Comparison of ENCODE assay signal across 20 mouse cellular contexts in genomic region chr7:113017092-113017755, GRCm38 (mm10).
DNase-seq lines count a peak whose midpoint lies in the region; ATAC-seq lines count a peak whose summit lies in the region.
"Had no signal": no experiment of that assay in that cellular context is flagged by ENCODE, and none has a peak within 500 bp of the region (broad histone marks: within the 10 kb centered on the region; RNA-seq: fewer than 3 reads in every experiment).

No protein-coding gene starts in this region.

- peak; percentile 18 to 32 for DNase-seq in heart, adult 18-20 months
- DNase-seq in kidney, postnatal 14 days: peak; percentile 21
- DNase-seq in R1 (ENCODE audit: low read depth, low spot score): peak; percentile 85
- no peak for DNase-seq in limb, embryonic 10.5 days (ENCODE audit: low spot score)
- DNase-seq in spleen, postnatal 36 days (ENCODE audit: low spot score in 2 of 2): no peak
- no peak for DNase-seq in gastrocnemius, postnatal 4 days (ENCODE audit: low spot score in 2 of 2)
- DNase-seq: B cell, adult 2 months; cerebellum, adult 11 months; cerebellum, postnatal 36 days; left cerebral cortex, postnatal 4 days; right cerebral cortex, postnatal 14 days; thymus, adult 18-20 months had no signal

- no peak; the same call in 1 of the 2 replicates for ATAC-seq in heart, embryonic 12.5 days (ENCODE audit: insufficient number of reproducible peaks, low FRiP score)
- no peak for ATAC-seq in kidney, embryonic 15.5 days (replicated peaks; ENCODE audit: low FRiP score)
- ATAC-seq: activated CD4-positive, CD25-positive, alpha-beta regulatory T cell, adult 4 months had no signal

- H3K36me3 ChIP-seq in heart, embryonic 12.5 days: no peaks in the 10 kb centered on the region
- H3K36me3 ChIP-seq in kidney, embryonic 15.5 days: no peaks in the 10 kb centered on the region
- H3K36me3 ChIP-seq in limb, embryonic 10.5 days: no peaks in the 10 kb centered on the region
- H3K36me3 ChIP-seq: hindbrain, embryonic 12.5 days had no signal

- peaks cover 12% of the 10 kb centered on the region for H3K4me1 ChIP-seq in heart, embryonic 12.5 days (replicated peaks)
- H3K4me1 ChIP-seq in kidney, embryonic 15.5 days: peaks cover 8% of the 10 kb centered on the region
- H3K4me1 ChIP-seq in limb, embryonic 10.5 days: peaks cover 11% of the 10 kb centered on the region; the same call in 1 of the 2 replicates

- WGBS in heart, embryonic 12.5 days: 30% methylated on average over 8 of the region's 8 CpGs
- WGBS in kidney, embryonic 15.5 days: 38% methylated on average over 8 of the region's 8 CpGs
- 54% methylated on average over 8 of the region's 8 CpGs for WGBS in limb, embryonic 10.5 days

- no peaks in the 10 kb centered on the region for H3K9me3 ChIP-seq in heart, embryonic 12.5 days (replicated peaks)
- no peaks in the 10 kb centered on the region for H3K9me3 ChIP-seq in kidney, embryonic 15.5 days (replicated peaks)
- H3K9me3 ChIP-seq in limb, embryonic 10.5 days (replicated peaks): no peaks in the 10 kb centered on the region
- H3K9me3 ChIP-seq: hindbrain, embryonic 12.5 days had no signal

- no peak overlapping the region for H3K27ac ChIP-seq in heart, embryonic 12.5 days (ENCODE audit: poor library complexity, severe bottlenecking)
- H3K27ac ChIP-seq in kidney, embryonic 15.5 days: no peak overlapping the region
- peak overlapping the region; percentile 62; the same call in 1 of the 2 replicates for H3K27ac ChIP-seq in limb, embryonic 10.5 days
- H3K27ac ChIP-seq: hindbrain, embryonic 12.5 days; liver, embryonic 14.5 days had no signal

- no peak overlapping the region for H3K4me3 ChIP-seq in heart, embryonic 12.5 days
- no peak overlapping the region for H3K4me3 ChIP-seq in kidney, embryonic 15.5 days (replicated peaks)
- no peak overlapping the region for H3K4me3 ChIP-seq in limb, embryonic 10.5 days
- H3K4me3 ChIP-seq: erythroblast, embryonic 14.5 days; hindbrain, embryonic 12.5 days; myocyte had no signal

- no peak overlapping the region for H3K9ac ChIP-seq in heart, embryonic 12.5 days
- no peak overlapping the region for H3K9ac ChIP-seq in kidney, embryonic 15.5 days
- H3K9ac ChIP-seq: hindbrain, embryonic 12.5 days; liver, embryonic 14.5 days had no signal

- H3K4me2 ChIP-seq in heart, embryonic 12.5 days: no peak overlapping the region; the same call in 1 of the 2 replicates
- H3K4me2 ChIP-seq in kidney, embryonic 15.5 days: no peak overlapping the region
- H3K4me2 ChIP-seq: hindbrain, embryonic 12.5 days; midbrain, embryonic 11.5 days had no signal

- no peaks in the 10 kb centered on the region for H3K27me3 ChIP-seq in heart, embryonic 12.5 days (replicated peaks)
- H3K27me3 ChIP-seq in kidney, embryonic 15.5 days: no peaks in the 10 kb centered on the region
- H3K27me3 ChIP-seq in limb, embryonic 10.5 days (ENCODE audit: low read depth, poor library complexity, severe bottlenecking): no peaks in the 10 kb centered on the region
- H3K27me3 ChIP-seq: hindbrain, embryonic 12.5 days had no signal

Comparison
In these comparisons a context has a peak if more than half of its experiments do, and no peak if none do; other contexts are left out.
1. DNase-seq: peak in heart, adult 18-20 months (2 of 2), kidney, postnatal 14 days (single experiment) and R1 (single experiment); none in limb, embryonic 10.5 days (single experiment), spleen, postnatal 36 days (0 of 2) and gastrocnemius, postnatal 4 days (0 of 2).